Mouse (Mus musculus): ENCODE results near the gene Olfr1513.
"Not testable (repeated sequence)": the region's sequence is repeated elsewhere in the genome, so short reads cannot be mapped to it uniquely, and the experiment has no call there.

The Olfr1513 gene

DNA sequence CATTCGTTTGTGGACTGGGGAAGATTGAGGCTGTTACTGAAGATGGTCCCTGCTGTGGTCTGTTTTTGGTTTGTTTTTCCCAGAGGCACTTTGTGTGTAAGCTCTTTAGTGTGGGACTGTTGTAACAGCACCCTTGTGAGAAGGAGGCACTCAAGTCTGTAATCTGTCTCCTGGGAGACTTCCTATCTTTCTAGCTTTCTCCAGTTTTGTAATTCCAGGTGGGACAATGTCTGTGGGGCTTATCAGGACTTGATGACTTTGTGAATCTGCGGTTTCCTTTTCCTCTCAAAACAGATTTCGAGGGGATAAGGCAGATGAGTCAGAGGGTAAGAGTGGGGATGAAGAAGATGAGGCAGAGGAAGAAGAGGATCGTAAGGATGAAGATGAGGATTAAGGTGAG is at the start of gene Olfr1513:
Gene Olfr1513 (minus strand): TSS at position 101 of the 400 bp plus-strand sequence.
- DNase-seq (ENCODE audit: low spot score in 2 of 2): no peak

DNA sequence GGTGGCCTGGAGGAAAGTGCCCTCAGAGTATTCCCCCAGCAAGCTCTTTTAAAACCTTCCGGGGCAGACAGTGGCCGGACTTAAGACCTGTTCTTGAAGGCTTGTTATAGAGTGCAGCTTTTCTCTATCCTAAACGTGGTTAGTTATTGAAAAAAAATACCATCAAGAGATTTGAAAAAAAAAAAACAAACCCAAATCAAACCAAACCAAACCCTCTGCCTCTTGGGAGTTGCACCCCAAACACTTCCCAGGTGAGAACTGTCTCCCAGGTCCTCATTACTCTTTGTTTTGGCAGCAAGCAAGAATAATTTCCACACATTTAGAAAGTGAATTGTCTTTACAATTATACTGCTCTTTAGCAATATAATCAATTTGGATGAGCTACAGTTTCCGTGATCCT is 41.1 kb upstream of the Olfr1513 start, which contains the start of gene Olfr1511:
Gene Olfr1511 (minus strand): TSS at position 101 of the 400 bp plus-strand sequence.
- DNase-seq (ENCODE audit: low spot score in 2 of 2): no peak

DNA sequence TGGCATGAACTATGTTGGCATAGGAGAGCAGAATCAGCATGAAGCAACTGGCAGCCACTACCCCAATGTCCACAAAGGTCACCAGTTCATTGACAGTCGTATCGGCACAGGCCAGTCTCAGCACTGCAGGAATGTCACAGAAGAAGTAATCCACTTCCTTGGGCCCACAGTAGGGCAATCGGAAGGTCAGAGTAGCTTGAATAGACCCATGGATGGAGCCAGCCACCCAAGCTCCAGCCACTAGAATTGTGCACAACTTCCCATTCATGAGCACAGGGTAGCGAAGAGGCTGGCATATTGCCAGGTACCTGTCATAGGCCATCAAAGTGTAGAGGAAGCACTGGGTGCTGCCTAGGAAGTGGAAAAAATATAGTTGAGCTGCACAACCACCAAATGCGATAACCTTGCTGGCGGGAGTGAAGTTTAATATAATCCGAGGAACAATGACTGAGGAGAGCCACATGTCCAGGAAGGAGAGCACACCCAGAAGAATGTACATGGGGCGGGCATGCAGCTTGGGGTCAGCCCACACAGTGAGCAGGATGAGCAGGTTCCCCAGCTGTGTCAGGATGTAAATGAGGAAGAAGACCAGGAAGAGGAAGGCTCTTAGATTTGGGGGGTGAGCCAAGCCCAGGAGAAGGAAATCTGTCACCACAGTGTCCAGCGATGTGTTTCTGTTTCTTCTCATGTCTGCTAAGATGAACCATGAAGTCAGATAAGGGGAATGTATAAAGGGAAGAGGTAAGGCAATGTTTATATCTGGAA is 34.1 kb upstream of the Olfr1513 start:
- not testable (repeated sequence) for DNase-seq (ENCODE audit: low spot score in 2 of 2)

DNA sequence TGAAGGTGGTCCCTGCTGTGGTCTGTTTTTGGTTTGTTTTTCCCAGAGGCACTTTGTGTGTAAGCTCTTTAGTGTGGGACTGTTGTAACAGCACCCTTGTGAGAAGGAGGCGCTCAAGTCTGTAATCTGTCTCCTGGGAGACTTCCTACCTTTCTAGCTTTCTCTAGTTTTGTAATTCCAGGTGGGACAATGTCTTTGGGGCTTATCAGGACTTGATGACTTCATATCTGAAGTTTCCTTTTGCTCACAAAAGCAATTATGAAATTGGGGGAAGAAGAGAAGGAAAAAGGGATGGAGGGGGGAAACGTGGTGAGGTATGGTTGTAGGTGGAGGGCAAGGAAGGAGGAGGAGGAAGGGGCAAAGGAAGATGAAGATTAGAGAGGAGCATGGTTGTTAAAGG is 22.9 kb upstream of the Olfr1513 start, which contains the start of gene Olfr1512:
Gene Olfr1512 (minus strand): TSS at position 101 of the 400 bp plus-strand sequence.
- no peak for DNase-seq (ENCODE audit: low spot score in 2 of 2)

DNA sequence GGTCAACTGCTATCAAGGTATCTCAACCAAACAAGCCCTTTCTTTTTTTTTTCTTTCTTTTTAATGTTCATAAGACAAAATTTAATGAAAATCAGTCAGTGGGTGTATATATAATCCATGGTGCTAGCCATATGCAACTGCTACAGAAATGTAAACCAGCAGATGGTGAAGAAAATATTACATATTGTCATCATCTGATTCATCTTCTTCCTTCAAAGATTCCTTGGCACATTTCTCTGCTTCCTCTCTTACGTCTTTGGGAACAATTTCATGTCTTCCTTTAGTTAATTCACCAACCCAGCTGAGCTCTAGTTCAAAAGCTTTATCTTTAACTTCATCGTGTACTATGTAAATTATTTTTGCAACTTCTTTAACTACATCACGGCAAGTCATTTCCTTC is 12.5 kb upstream of the Olfr1513 start:
- no peak for DNase-seq (ENCODE audit: low spot score in 2 of 2)

DNA sequence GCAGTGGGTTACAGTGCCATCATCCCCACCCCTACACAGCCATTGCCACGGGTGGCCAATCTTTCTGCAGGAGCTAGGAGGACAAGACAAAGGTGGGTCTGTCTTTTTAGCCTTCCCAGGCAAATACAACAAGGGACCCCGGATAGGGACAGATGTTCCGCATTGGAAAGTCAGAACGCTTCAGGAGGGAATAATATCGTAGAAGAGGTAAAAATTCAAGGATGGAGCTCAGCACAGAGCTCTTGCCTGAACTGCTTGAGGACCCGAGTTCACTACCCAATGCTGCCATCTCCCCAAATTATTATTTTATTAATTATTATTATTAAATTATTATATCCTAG is 16.7 kb downstream of the Olfr1513 start:
- DNase-seq (ENCODE audit: low spot score in 2 of 2): no peak

DNA sequence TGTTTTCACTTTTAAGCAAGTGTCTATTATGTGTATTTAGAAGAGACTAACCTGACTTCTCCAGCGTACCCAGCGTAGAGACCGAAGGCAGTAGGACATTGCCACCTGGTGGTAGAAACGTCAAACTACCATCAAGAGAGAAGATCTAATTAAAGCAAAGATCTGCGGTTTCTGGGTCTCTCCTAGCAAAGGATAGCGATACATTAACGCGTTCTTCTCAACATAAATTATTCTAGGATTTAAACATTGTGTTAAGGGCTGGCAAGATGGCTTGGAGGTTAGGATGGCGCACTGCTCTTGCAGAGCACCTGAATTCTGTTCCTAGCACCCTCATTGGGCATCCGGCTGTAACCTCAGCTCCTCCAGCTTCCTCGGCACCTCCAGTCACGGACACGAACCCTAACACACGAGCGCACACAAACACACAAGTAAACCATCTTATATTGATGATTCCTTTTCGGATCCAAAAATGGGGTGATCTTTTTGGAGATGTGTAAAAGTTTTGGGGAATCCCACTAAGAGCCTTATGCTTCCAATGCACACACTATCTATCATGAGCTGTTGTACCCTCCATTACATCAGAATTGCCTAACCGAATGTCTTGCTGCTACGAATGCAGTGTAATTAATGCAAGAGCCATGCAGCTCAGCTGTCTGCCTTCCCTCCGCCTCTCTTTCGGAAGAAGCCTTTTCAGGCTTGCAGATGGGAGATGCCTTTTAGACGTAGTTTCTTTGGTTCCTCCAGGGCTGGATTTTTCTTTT is 17.3 kb downstream of the Olfr1513 start:
- DNase-seq (ENCODE audit: low spot score in 2 of 2): peak; percentile 36 to 67

DNA sequence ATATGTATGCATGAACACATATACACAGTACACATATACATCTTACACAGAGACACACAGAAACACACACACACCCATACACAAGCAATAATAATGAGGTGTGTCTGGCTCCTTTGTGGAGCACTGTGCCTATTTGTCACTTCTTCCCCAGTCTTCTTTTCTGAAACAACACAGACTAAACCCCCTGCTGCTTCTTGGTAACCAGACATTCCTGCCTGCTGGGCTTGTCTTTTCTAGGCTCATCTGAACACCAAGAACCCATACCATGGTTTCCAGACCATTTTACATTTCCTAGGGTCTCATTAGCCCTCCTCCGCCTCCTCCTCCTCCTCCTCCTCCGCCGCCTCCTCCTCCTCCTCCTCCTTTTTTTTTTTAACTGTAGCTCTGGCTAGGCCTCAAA is 24.0 kb downstream of the Olfr1513 start:
- no peak for DNase-seq (ENCODE audit: low spot score in 2 of 2)

DNA sequence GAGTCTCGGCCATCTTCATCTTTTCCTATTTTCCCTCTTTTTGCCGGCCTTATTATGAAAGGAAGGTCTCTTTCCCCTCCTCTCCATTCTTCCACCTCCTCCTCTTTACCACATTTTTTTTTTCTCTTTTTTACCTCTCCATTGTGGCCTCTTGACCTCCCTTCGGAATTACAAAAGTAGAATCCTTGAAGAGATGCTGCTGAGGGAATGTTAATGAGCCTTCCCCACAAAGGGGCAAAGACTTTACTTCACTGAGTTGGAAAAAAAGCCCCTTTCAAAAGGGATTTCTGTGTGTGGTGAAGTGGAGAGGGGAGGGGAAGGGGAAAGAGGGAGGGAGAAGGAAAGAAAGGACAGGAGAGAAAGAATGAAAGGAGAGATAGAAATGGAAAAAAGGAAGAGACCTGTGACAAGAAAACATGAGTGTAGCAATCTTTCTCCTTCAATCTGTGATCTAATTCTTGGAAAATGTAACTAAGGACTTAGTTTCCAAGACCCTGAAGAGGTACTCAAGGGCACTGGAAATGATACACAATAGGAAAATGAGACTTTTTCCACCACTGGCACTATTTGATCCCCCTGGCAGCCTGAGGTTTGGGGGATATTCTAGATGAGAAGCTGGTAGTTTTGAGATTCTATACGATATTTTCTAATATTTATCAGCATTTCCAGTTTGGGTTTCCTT is 25.0 kb downstream of the Olfr1513 start:
- DNase-seq (ENCODE audit: low spot score in 2 of 2): no peak

DNA sequence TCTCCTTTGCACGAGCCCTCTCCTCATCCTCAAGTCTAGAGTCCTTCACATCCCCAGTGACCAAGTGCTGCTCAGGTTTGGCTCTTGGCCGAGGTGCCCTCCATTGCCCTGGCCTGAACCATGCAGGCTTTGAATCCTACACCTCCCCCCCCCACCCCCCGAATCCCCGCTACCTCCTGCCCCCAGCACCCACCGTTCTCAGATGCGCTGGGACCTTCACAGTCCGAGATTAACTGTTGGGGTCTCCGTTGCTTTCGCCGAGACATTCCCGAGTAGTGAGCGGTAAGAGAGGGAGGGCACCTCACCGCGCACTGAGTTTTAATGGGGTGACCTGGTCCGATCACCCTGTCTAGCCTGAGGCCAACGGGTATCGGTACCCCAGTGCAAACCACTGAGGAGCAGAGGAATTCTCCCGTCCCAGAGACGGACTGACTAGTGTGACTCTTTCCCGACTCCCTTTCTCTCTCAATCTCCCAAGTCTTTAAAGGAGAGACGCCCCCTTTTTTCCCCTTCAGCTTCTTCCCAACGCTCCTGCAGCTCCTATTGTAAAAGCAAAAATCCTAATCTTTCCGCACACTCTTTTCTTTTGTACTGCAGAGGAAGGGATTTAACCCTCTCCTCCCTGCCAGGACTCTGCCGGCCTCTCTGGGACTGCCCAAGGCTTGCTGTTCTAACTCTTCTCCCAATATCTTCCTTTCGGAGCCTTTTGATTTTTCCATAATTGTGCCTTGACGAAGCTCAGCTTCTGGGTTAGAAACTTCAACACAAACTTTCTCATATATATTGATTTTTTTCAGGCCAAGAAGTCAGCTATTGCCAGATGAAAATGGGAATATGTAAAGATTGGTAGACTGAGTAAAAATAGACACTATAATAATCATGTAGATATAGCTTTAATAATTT is 28.0 kb downstream of the Olfr1513 start, which contains the start of gene Sall2:
Gene Sall2 (minus strand): TSS at position 853 of the 903 bp plus-strand sequence.
- DNase-seq (ENCODE audit: low spot score in 2 of 2): no peak

DNA sequence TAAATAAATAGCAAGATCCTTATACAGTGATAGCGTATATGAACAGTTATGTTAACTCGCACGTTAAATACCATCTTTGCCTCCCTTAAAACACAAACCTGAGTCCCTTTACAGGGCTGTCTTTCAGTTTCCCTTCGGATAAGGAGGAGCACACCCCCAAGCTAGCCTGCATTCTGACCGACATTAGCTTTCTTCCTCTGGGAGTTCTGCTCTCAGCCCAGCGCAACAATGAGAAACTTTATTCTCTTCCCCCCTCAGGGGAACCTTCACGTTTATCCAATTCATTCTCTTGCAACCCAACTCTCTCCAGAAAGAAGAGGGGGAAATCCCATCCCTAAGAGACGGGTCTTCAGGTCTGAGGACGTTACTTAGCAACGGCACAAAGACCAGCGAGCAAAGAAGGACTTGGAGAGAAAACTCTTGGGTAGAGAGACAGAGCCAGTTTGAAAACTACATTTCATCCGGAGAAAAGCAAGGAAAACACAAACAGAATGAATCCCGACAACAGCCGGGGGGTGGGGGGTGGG is 28.8 kb downstream of the Olfr1513 start:
- no peak for DNase-seq (ENCODE audit: low spot score in 2 of 2)

DNA sequence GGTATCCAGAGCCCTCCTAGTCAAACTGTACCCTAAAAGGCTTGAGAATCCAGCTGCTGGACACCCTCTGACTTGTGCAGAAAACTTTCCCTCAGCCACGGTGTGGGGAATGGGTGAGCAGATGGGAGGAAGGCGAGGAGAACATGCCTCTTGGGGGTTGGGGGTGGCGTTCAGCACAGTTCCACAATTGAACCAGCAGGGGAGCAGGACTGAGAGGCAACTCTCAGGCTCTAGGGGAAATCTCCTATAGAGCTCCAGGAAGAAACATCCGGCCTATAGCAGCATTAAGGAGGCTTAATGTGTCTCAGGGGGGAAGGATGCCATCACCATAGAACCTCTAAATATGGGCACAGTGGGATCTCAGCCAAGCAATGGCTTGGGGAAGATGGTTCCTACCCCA is 30.3 kb downstream of the Olfr1513 start:
- no peak for DNase-seq (ENCODE audit: low spot score in 2 of 2)

DNA sequence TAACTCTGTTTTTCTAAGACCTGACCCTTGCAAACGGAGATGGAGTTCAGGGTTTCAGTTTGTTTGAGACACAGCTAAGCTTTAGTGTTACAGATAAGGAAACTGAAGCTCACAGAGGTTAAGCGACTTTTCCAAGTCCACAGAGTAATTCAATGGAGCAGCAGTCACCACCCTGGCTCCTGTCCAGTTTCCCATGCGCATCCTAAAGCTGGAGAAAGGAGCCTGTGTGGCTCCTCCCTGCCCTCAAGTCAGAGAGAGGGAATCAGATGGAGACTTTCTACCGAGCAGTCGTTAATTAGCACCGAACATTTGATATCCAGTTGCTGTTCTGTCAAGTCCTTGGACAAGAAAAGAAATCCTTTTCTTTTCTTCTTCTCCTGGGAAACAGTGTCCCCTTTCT is 36.8 kb downstream of the Olfr1513 start:
- no peak for DNase-seq (ENCODE audit: low spot score in 2 of 2)

DNA sequence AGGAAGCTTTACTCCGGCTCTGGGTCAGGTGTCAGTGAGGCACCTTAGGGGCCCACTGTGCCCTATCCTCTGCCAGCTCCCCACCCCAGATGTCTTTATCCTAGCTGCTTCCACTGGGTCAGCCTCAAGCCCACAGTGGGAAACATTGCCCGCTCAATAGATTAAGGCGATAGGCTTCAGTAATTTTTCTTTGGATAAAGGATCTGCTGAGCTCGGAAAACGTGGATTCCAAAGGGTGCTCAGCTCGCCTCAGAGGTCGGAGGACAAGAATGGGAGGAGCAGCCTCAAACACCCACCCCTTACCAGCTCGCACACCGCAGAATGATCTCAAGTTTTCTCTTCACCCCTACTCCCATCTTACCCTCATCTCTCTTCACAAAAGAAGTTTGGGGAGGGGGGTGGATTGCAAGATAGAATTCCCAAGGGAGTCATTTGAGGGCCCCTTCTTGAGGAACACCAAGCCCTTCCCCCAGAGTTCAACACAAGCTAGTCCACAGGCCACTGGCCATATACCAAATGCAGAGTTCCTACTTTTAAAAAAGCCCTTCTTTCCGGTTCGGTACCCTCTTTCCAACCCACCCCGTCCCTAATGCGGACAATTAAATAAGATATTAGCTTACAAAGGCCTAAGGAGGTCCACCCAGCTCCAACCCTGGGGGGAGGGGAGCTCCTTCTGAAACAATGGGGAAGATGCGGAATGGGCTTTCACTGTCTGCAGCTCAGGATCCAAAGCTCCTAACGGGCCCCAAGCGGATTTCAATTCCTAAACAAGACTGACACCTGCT is 39.6 kb downstream of the Olfr1513 start:
- no peak for DNase-seq (ENCODE audit: low spot score in 2 of 2)

DNA sequence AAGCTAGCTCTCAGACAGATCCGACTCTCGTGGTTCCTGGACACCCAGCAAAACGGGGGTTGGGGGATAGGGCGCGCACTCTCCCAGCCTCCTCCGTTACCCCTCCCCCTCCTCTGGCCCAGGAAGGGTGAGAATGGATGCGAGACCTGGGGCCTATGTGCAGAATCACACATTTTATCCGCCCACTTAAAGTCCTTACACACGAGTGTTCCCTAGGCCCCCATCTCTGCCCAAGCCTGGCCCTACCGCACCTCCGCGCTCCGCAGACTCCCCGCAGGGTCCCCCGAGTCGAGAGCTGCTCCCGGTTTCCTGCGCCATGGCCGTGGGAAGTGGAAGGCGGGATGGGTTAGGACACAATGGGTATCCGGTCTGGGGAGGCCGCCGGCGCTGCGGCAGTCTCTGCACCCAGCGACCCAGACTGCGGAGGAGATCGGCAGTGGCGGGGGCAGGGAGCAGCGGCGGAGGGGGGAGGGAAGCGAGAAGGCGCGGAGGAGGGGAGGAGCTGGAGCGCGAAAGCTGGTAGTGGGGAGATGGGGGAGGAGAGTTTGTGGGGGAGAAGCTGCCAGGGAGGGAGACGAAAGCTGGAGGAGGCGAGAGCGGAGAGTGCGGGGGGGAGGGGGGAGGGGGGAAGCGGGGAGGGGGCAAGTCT is 40.3 kb downstream of the Olfr1513 start:
- peak; percentile 74 to 75 for DNase-seq (ENCODE audit: low spot score in 2 of 2)

DNA sequence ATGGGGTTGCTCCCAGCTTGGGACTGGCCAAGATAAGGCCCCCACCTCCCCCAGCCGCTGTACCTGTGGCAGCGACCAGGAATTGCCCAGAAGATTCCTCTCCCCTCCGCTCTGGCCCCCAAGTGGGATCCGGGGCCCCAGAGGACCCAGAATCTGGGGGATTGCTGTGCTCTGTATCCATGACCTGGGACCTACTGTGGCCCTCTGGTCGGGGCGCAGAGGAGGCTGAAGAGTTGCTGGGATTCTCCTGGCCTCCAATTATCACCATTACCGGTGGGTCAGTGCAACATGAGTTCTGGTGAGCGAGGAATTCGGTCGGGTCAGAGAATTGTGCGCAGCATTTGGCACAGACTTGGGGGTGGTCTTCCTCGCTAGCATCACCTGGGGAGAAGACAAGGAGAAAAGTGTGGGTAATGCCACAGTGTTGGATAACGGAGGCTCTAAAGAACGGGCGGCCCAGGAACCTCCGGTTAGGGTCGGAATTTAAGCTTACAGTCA is 40.9 kb downstream of the Olfr1513 start:
- DNase-seq (ENCODE audit: low spot score in 2 of 2): no peak

DNA sequence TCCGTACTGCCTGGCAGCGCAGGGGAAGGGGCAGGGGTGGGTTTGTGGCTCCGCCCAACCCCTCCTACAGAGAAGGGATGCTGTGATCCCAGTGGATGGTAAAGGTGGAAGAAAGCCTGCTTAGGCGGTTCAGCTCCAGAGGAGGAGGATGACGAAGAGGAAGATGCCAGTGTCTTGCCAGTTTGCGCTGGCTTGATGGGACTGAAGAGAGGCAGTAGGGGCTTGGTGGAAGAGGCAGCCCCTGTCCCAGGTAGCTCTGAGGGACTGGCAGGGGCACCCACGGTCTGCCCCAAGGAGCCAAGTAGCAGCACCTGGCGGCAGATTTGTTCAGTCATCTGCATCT is 41.4 kb downstream of the Olfr1513 start:
- no peak for DNase-seq (ENCODE audit: low spot score in 2 of 2)

DNA sequence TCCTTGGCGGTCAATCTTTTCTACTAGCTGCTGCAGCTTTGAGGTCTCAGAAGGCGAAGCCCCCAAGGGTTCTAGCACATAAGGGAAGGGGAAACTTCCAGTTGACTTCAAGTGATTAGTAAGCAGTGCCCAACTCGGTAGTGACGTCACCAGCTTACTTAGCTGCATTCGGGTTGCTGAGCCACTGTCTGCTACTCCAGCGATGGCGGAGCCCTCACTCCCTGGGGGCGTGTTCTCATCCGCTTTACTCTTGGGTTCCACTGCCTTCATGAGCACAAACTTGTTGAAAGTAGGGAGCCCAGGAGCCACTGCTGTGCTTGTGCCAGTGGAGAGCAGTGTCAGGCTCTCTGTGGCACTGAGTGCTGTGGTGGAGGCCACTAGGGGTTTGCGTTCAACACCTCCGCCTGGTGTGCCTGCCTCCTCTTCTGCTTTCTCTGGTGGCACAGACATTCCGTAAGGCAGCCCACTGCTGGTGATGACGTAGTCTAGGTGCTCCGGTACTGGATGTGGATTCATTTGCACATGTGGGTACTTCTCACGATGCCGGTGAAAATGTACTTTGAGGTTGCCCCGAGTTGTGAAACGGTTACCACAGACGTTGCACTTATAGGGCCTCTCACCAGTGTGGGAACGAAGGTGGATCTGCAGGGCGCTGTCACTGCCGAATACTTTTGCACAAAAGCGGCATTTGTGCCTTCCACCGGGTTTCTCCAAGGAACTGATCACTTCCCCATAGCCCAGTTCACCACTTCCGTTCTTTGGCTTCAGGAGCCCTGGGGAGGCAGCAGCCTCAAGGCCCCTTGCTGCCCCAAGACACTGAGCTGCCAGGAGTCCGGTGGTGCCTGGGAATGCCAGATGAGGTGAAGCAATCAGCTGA is 42.0 kb downstream of the Olfr1513 start:
- DNase-seq (ENCODE audit: low spot score in 2 of 2): no peak

DNA sequence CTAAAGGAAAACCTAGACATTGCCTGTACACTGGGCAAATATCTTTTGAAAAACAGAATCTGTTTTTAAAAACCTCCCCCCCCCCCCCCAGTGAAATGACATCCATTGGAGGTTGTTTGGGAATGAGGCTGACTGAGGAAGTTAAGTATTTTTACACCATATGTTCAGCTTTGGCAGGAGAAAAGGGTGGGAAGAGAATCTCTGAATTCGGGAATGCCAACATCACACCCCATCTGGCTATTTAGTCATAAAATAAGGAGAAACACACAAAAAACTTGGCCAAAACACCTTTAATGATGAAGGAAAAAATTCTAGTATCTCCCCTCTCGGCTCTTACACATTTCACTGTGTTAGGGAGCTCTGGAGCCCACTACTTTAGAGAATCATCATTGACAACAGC is 45.3 kb downstream of the Olfr1513 start:
- no peak for DNase-seq (ENCODE audit: low spot score in 2 of 2)
